Mouse (Mus musculus) lung, postnatal 0 days (tissue): Measurements from ENCODE around the gene Ccl9.

Experiments used
- CTCF ChIP-seq: IDR thresholded peaks from 2 replicates; pipeline ENCODE4 v1.5.1; 2016; ENCODE audit warnings: antibody characterized with exemption, mild to moderate bottlenecking
- EP300 ChIP-seq: IDR thresholded peaks from 2 replicates; pipeline ENCODE4 v1.6.1; 2016; ENCODE audit warnings: antibody characterized with exemption, mild to moderate bottlenecking, control low read depth

GRCm38 (mm10) chr11:83616586-83616985 lies 38.1 kb upstream of the Ccl9 start:
- TF ChIP-seq CTCF (no peak), EP300 (no peak)
